Mouse (Mus musculus) kidney, adult 11 months (tissue): ENCODE results near the gene Plxnc1.

ENCODE experiments used
- DNase-seq: peaks from one replicate; pipeline ENCODE4 v3.0.0; 2022

Gene Plxnc1

DNA sequence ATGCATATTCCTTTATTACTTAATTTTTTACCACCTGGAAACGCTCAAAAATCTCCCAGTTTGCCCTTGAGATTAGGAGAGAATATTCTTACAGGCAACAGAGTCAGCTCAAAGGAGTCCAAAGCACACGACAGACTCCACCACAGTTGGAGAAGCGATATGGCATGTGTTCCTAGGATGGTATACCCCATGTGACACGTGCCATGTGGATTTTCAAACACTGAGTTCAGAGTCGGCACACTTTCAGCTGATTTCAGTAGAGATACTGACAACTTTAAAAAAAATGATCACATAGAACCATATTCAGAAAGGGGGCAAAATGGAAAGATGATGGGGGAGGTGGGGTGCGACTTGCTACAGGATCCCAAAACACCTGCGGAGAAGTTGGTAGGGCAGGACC, 26.0 kb downstream of the Plxnc1 start:
- DNase-seq: no peak

DNA sequence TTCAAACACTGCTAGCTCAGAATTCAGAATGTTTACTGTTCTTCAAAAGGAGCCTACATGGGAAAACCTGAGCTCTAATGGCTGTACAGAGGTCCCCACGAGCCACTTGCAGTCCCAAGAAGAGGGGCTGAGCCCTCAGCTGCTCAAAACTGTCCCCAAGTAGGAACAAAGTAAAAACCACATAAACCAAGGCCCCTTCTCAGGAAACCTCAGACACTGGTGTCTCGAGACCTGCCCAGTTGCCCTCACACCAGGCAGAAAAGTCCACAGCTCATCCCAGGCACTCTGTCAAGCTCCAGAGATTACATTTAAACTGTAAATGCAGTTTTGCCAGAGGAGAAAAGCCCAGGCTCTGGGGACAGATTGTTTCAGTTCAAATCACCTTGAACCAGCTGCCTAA, 26.6 kb downstream of the Plxnc1 start:
- no peak for DNase-seq

DNA sequence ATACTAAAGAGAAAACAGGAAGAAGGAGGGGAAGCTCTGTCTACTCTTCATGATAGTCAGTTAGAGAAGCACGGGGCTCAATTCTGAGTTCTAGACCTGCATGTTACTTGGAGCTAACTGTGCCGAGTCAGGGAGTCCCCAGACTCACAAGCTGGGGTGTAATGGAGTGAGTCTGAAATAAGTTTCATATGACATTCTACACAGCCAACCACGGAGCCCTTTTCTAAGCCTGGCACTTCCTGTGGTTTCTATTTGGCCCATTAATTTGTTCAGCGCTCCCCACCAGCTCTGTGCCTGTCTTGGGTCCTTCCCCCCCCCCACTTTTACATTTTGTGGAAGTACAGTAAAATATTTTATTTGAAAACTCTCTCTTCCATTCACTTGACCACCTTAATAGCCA, 27.3 kb downstream of the Plxnc1 start:
- DNase-seq: no peak

DNA sequence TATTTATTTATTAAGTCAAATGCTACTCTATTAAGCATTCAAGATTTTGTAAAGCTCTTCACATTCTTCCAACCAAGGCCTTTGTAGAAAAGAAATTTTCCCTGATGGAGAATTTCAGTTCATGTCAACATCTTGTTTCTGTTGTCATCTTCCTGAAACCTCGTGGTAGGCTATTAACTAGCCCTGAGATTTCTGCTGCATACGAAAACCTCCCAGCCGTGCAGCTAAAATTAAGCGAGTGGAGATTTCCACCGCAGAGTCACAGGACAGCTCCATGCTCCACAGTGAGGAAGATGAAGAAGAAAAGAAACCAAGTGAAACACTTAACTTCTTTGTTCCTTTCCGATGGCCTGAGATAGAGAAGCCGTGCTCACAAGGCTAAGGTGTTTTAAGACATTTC, 28.0 kb downstream of the Plxnc1 start:
- DNase-seq: no peak

DNA sequence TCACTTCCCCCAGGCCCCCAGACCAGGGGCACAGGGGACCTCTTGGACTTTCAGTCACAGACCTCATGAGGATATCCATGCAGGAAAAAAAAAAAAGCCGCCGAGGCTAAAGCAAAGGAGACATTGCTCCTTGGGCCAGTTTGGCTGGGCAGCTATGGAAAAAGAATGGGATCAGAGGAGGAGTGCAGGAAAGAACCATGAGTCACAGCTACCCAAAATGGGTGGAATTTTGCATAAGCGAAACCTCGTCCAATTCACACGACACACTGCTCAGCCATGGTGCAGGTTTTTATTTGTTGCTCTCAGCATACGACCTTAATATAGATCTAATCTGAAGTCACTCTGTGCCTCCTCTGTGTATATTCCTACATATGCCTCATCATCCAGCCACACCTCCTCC, 28.9 kb downstream of the Plxnc1 start:
- no peak for DNase-seq

DNA sequence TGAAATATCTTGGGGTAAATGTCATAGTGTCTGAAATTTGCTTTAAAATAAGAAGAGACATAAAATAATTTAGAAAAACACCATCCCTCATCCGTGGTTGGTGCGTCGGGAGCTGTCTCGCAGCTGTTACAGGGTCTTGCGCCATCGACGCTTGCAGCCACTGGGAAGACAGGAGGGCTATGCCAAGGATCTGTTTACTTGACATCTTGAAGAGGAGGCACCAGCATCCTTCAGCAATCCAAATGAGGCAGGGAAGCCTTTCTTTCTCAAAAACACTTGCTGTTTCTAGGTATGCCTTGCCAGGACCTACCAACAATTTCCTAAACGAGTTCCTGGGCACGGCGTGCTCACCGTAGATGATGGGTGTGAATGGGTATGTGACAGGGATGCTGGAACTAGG, 30.6 kb downstream of the Plxnc1 start:
- DNase-seq: no peak

DNA sequence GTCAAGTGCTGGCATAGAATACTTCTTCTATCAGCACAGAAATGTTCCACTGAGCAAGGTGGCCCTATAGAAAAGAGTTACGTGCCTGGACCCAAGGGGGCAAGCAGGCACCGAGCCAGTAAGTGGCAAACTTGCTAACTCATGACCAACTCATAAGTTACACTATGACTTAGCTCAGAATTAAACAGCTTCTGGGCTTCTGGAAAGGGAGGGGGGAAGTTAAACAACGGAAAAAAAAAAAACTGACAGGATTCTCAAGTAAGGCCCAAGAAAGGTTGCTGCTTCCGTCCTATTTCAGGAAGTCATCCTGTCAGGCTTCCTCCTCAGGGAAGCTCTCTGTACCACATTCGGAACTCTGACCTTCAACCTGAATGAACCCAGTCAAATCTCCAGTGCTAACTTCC, 31.3 kb downstream of the Plxnc1 start:
- no peak for DNase-seq

DNA sequence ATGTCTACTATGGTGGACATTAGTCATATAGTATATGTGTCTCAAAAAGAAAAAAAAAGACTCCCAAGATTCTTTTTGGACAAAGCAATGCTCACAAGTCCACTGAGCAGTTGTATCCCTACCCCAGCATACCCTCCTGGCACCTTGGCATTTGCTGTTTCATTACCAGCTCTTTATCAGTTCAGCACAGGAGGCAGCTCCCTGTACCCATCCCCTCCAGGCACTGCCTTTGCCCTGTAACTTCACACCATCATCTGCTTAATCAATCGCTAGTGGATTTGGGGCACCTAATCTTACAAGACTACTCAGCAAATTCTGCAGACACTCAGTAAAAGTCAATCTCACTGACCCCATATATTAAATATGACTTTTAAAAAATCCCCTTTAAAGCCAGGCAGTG, 32.1 kb downstream of the Plxnc1 start:
- DNase-seq: no peak

DNA sequence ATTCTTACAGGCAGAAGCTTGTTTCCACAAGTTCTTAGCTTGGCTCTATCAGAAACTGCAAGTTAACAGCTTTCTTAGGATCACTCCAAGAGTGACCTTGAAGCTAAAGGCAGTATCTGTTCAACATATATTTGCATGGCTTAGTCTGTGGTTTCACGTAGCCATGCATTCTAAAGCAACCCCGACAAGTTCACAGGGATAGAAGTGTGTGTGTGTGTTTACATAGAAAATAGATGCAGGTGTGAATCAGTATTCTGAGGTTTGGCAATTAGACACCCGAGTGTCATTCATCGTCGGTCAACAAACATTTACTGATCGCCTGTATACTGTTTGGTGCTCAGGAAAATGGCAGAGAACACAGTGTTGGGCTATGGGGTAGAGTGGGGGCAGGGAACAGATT, 33.5 kb downstream of the Plxnc1 start:
- no peak for DNase-seq

DNA sequence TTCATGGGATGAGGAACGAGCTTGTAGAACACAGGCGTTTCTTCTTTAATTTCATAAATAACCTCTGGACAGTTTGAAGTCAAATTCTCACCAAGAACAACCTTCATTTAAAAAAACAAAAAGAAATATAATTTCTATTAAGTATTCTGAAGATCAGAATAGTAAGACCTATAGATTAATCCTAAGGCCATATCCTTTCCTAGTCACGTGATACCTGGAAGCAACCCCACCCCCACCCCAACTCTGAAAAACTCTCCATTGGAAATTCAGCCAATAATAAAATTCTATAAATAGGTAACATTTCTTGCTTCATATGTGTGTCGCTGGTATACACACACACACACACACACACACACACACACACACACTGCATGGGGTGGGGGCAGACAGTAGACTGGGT, 34.1 kb downstream of the Plxnc1 start:
- no peak for DNase-seq

DNA sequence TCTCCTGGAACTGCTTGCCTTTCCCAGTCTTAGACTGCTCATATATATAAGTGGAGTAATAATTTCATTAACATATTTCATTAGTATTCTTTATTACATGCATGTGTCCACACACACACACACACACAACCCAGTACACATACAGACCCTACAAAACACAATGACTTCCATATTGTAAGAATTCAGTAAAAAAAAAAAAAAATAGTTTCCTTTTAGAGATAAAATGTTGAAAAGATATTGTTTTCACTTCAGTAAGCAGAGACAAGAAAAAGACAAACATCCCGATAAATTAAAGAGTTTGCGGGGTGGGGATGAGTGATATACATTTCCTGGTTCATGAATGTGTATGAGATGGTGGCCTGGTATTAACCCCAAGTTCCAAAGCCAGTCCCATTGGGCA, 34.8 kb downstream of the Plxnc1 start:
- DNase-seq: no peak

DNA sequence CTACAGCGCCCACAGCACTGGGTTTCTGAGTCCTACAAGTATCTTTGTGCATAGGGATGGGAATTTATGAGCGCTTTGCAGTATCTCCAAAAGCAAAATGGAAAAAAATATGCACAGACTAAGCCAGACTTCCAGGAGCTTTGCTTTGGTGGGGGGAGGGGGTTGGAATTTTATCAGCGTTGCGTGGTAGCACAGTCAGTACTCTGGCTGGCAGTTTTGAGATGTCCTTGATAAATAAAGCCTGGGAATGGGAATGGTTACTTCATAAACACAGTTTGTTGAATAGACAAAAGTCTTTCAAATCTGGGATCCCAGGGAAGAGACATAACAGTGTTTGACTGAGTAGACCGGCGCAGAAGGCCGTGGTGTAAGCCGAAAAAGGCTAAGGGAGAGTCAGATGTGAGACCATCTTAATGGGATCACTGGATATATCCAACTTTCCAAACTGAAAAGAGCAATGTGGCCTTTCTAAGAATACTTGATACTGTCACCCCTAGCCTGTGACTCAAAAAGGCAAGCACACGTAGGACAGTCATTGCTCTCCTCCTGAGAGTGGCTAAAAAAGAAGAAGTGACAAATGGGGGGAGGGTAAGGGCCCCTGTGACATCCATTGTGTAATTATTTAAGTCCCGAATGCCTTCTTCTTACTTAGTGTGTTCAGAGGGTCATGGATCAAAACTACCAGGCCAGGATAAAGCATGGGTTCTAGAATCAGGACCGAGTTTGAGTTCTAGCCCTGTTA, 35.5 kb downstream of the Plxnc1 start:
- no peak for DNase-seq

DNA sequence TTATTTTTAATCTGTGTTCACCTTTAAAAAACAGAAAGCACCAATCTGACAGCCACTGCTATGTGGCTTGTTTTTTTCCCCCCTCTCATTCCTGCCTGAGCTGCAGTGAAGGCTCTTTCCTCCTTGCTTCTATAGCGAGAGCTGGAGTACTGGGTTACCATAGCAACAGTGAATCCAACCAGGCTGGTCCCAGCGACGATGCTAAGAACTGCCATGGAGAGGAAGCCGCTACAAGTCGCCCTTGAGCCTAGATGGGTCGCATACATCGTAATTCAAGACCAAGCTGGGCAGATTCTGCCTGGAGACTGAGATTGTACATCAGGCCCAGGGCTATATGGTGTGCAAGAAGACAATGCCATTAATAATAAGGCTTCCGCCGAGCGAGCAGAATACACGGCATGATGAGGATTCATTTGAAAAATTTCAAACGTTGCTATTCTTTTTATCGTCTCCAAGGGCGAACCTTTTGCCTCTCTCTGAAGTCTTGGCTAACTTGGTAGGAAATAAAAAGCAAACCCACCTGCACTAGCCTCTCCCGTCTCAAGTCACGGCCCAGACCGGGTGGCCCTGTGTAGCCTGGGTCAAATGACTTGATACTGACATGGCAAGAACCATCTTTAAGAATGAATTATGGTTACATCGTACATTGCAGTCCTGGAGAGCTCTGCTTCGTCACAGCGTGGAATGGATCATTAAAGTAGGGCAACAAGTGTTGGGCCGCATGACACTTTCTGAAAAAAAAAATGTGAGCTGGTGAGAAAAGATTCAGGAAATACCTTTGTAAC, 38.8 kb downstream of the Plxnc1 start:
- no peak for DNase-seq

DNA sequence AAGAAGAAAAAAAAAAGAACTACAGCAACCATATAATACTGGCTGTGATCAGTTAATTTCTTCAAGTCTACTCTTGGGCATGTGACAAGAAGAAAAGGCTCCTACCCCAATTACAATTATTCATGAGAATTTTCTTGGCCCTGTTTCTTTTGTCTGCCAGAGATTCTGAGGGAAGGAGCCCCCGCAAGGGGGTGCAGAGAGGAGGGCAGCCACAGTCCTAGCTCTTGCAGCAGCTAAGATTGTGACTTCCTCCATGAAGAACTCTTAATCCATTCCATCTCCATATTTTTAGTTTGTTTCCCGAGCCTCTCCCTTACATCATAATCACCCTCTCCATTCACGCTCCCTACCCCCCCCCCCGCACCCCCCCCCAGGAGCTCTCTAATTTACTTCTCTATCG, 39.4 kb downstream of the Plxnc1 start:
- DNase-seq: no peak

DNA sequence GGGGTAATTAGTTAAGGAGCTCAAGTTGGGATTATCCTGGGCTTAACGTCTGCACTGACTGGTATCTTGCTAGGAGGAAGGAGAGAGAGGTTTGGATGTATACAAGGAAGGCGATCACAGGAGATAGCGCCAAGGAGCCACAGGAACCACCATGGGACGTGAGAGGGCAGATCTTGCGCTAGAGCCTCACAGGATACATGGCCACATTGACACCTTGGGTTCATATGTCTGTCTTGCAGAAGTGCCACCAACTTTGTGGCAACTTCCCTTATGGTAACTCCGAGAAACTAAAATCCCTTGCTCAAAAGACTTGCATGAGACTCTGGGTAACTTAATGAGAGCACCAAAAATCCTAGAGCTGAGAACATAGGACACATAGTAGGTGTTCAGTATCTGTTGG, 47.7 kb downstream of the Plxnc1 start:
- DNase-seq: no peak

DNA sequence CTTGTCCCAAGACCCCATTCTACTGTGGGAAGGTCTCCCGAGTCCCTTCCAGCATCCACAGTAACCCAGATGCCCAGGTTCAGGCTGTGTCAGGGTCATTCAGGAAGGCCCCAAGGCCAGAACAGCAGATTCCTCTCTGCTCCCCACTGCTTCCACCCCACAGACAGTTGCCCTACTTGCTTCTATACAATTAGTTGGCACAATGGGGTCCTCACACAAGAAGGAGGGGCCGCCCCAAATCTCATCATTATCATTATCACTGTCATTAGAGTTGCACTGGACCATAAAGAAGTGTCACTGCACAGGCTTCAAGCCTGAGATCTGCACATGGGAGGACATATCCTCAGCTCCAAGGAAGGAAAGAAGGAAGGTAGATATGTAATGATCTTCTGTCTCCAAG, 48.3 kb downstream of the Plxnc1 start:
- DNase-seq: no peak

DNA sequence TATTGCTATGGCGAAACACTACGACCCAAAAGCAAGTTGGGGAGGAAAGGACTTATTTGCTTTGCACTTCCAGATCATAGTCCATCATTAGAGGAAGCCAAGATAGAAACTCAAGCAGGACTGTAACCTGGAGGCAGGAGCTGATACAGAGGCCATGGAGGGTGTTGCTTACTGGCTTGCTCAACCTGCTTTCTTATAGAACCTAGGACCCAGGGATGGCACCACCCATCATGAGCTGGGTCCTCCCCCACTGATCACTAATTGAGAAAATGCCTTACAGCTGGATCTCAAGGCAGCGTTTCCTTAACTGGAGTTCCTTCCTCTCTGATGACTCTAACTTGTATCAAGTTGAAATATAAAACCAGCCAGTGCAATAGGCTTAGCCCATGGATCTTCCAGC, 48.8 kb downstream of the Plxnc1 start:
- DNase-seq: no peak

DNA sequence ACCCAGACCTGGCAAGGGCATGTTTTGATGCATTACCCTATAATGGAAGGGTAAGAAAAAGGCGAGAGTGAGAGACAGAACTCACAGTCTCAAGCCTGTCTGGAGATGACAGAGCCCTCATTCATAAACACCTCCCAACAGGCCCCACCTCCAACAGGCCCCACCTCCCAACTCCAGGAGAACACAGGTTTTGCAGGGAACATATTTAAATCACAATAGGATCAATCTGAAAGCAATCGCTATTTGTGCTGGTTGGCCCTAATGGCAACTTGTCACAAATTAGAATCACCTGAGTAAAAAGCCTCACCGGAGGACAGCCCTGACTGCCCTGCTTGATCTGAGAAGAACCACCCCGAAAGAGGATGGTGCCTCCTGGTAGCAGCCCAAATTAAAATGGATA, 54.9 kb downstream of the Plxnc1 start:
- DNase-seq: no peak

DNA sequence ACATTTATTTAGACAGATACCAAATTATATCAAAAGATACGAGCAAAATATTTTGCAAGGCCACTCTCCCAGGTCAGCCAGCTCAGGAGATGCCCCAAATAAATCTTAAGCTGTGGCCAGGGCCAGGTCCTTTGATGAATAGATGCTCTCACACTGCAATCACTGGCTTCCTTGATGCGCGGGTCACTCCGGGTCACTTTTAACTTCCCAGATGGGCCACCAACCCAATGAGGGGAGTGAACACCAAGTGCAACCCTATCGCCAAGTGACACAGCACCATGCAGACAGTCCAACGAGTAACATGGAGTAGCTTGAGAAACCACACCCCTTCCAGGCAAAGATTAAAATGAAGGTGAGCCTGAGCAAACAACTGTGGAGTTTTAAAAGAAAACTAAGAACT, 61.4 kb downstream of the Plxnc1 start:
- DNase-seq: no peak

DNA sequence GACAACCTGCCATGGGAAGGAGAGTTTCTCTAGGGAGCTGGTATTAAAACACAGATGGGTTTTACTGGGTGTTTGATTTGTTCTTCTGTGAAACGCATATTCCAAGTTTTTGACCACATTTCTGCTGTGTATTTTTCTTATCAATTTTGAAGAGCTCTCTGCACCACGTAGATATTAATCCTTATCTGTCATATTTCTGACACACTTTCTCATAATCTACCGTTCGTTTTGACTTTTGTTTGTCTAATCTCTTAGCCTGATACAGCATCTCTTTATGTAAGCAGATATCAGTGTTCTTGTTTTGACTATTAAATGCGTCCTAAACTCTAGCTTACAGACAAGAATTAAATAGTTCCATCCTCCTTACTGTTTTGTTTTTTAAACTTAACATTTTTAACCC, 73.1 kb downstream of the Plxnc1 start:
- no peak for DNase-seq

DNA sequence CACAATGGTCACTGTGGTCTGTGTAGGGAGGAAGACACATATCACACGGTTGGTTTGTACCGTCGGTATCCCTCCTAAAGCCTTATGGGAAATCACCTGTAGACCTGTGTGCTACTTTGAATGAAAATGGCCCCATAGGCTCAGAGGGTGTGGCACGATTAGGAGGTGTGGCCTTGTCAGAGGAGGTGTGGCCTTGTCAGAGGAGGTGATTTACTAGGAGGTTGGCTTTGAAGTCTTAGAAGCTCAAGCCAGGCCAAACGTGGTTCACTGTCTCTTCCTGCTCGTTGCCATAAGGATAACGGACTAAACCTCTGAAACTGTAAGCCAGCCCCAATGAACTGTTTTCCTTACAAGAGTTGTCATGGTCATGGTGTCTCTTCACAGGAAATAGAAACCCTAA, 73.5 kb downstream of the Plxnc1 start:
- DNase-seq: no peak

DNA sequence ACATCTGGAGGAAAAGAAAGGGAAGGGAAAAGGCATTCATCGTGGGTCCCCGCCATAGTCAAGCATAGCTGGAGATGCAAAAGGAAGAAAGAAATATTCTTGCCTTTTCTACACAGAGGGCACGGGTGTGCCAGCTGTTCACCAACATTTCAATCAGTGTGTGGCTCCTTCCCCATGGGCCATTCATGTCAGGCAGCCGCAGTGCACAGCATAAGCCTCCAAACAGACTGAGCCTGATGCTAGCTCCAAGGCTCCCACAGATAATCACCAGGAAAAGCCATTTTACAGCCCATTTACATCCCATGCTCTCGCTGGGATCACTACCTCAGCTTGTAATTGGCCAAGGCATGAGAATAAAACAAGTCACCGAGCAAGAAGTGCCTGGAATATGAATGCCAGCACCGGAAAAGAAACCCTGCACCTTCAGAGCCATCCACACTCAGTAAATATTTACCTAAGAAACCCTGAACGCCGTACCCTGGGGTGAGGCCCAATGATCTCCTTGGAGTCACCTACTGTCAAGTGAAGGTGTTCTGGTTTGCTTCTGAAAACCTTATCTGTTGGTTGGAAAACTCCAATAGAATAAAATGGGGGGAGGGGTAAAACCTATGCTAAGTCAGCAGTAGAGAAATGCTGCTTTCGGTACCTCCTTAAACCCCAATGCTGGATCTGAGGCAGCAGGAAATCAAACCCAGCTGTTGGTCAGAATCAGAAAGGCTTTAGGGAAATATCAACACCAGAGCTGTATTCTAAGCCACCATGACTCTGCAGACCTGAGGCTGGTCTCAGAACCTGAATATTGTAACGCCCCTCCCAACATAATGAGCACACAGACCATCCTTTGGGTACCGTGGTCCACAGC, 77.4 kb downstream of the Plxnc1 start:
- no peak for DNase-seq

DNA sequence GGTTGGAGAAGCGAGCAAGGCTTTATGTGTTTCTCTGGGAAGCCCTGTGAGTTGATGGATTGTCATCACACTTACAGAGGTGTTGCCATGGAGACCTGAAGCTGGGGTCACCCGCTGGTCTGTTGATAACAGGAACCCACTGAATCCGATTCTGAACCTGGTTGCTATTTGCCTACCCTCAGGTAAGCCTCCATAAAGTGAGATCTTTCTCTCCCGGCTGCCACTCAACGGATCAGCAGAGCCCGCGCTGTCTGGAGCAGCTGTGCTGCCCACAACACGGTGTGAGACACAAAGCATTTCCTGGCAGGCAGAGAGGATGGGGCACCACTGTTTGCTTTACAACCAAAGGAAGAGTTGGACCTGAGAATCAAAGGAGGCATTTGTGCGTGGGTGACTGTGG, 79.4 kb downstream of the Plxnc1 start:
- no peak for DNase-seq
